Mouse (Mus musculus) yolk sac, embryonic 10.5 days (tissue): ENCODE data around the gene Pid1.
A peak's percentile ranks its signal among the peaks of the same experiment; 100 is the strongest.

Experiments used
- DNase-seq: peaks from one replicate; pipeline ENCODE4 v3.0.0-alpha.2; 2017; ENCODE audit warnings: low spot score

Gene Pid1

GRCm38 (mm10) chr1:84186756-84187437 lies 177.1 kb downstream of the Pid1 start:
- DNase-seq = no peak

GRCm38 (mm10) chr1:84177696-84178095 lies 186.3 kb downstream of the Pid1 start:
- no peak for DNase-seq

- DNase-seq = no peak
These were observed 186.9 kb downstream of the Pid1 start for GRCm38 (mm10) chr1:84177033-84177432.

GRCm38 (mm10) chr1:84172941-84173340 lies 191.0 kb downstream of the Pid1 start:
- no peak for DNase-seq

GRCm38 (mm10) chr1:84157790-84158189 lies 206.2 kb downstream of the Pid1 start:
- no peak for DNase-seq

GRCm38 (mm10) chr1:84155585-84155930 lies 208.4 kb downstream of the Pid1 start:
- DNase-seq = no peak

GRCm38 (mm10) chr1:84154725-84155584 lies 209.0 kb downstream of the Pid1 start:
- DNase-seq = no peak

- DNase-seq = no peak
These were observed 210.0 kb downstream of the Pid1 start for GRCm38 (mm10) chr1:84153943-84154342.

GRCm38 (mm10) chr1:84141561-84141960 lies 222.4 kb downstream of the Pid1 start:
- no peak for DNase-seq

GRCm38 (mm10) chr1:84132451-84132850 lies 231.5 kb downstream of the Pid1 start:
- no peak for DNase-seq

- DNase-seq = no peak
These were observed 232.2 kb downstream of the Pid1 start for GRCm38 (mm10) chr1:84131799-84132198.

- DNase-seq = no peak
These were observed 235.5 kb downstream of the Pid1 start for GRCm38 (mm10) chr1:84128510-84128909.

- DNase-seq = no peak
These were observed 244.7 kb downstream of the Pid1 start for GRCm38 (mm10) chr1:84119306-84119705.

- no peak for DNase-seq
These were observed 257.2 kb downstream of the Pid1 start for GRCm38 (mm10) chr1:84106756-84107155.

GRCm38 (mm10) chr1:84102052-84102451 lies 261.9 kb downstream of the Pid1 start:
- no peak for DNase-seq

- DNase-seq = peak; percentile 4
These were observed 266.6 kb downstream of the Pid1 start for GRCm38 (mm10) chr1:84097398-84097797.

- DNase-seq = no peak
These were observed 270.7 kb downstream of the Pid1 start for GRCm38 (mm10) chr1:84093291-84093690.

GRCm38 (mm10) chr1:84089664-84090063 lies 274.3 kb downstream of the Pid1 start:
- no peak for DNase-seq

GRCm38 (mm10) chr1:84087957-84088356 lies 276.0 kb downstream of the Pid1 start:
- DNase-seq = no peak

GRCm38 (mm10) chr1:84087325-84087724 lies 276.7 kb downstream of the Pid1 start:
- DNase-seq = no peak

GRCm38 (mm10) chr1:84086486-84086885 lies 277.5 kb downstream of the Pid1 start:
- no peak for DNase-seq

GRCm38 (mm10) chr1:84085361-84085760 lies 278.6 kb downstream of the Pid1 start:
- no peak for DNase-seq

- no peak for DNase-seq
These were observed 284.4 kb downstream of the Pid1 start for GRCm38 (mm10) chr1:84079566-84079965.
